Mouse (Mus musculus) left cerebral cortex, adult 8-10 months (tissue): ENCODE data around the gene Hps4. TPM values are rescaled to one million over a fixed set of nuclear protein-coding genes. Genes with fewer than 3 reads are reported as not detected.
"Not testable (repeated sequence)": the region's sequence is repeated elsewhere in the genome, so short reads cannot be mapped to it uniquely, and the experiment has no call there.

Source experiments
- DNase-seq, 2 experiments: peaks; one replicate each; pipeline ENCODE4 v3.0.0; 2022; ENCODE audit warnings: low spot score in 2 of 2
- total RNA-seq, 4 experiments: library from RNA; stranded (reverse); gene quantifications; 2 replicates each; pipeline ENCODE4 v1.2.4; 2022

The Hps4 gene
- total RNA-seq, 4 experiments from 2014 or later: 23.0 to 32.2 (median 27.6) TPM

DNA sequence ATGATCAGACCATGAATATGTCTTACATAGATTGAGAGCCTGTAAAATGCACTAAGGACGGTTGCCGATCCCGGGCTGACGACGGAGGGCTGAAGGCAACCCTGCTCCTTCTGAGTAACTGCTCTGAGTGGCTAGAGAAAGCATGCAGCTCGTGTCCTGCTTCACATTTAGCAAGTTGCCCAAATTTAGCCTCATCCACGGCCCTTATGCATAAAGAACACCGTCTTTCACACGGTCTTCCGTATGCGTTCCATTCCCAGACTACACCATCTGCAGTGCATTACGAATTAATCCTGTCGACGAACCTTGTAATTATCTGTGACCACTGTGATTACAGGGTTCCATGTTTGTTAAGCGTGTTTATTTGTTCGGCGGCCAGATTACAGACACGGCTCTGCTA is 53.2 kb downstream of the Hps4 start:
- no peak for DNase-seq

DNA sequence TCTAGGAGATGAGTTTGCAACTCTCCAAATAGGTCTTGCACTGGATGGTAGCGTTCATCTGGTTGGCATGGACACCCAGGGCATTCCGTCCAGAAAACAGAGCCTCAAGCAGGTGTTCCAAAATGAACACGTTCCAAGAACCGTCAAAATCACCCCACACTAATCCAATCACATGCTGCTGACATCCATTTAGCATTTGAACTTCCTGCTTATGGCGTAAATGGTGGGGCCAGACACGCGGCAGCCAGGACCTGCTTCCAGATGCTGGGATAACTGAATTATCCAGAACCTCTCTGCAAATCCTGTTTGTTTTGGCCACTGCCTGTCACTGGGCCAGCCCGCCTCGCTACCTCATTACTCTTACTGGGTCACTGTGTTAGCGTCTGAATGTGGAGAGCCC is 56.4 kb downstream of the Hps4 start:
- no peak for DNase-seq

DNA sequence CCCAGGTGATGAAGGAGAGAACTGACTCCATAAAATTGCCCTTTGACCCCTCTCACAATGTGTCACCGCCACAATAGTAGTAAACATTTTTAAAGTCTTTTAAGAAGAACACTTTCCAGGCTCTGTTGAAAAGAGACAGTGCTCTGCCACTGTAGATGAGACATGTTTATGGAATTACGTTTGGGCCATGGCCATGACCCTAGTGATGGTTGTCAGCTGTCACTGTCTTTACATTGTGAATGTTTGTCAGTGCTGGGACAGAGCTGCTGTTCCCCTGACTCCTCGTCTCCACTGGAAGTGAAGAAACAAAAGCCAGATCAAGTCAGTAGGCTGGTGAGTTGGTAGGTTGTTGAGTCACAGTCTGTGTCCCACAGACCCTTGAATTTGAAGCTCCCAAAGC is 59.6 kb downstream of the Hps4 start:
- no peak for DNase-seq

DNA sequence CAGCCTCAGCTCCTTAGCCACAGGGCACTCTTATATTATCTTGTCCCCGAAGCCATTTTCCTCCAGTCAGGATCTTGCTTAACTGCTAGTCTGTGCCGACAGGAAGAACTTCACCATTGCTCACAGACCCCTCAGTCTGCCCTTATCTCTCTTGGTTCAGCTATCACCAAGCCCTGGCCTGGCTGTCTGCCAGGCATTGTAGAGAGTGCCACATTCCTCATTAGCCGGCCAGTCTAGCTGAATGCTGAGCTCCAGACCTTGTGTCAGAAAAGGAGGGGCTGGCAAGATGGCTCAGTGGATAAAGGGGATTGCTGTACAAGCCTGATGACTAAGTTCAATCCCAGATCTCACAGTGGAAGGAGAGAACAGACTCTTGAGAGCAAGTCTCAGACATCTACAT is 63.1 kb downstream of the Hps4 start:
- DNase-seq: no peak

DNA sequence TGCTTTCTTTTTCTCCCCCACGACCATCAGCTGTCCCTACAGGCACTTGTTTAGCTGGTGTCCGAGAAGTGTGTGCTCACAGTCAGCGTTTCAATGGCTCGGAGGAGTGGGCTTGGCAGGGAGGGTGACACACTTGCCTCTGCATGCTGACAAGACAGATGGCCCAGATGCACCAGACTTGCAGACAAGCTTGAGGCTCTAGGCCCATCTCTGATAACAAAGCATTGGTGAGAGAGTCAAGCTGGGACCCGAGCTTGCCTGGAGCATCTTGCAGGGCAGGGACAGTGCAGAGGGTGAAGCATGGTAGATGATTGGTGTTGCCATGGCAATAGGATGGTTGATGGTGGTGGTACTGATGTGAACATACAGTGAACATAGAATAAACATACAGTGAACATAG is 66.4 kb downstream of the Hps4 start:
- DNase-seq: no peak

DNA sequence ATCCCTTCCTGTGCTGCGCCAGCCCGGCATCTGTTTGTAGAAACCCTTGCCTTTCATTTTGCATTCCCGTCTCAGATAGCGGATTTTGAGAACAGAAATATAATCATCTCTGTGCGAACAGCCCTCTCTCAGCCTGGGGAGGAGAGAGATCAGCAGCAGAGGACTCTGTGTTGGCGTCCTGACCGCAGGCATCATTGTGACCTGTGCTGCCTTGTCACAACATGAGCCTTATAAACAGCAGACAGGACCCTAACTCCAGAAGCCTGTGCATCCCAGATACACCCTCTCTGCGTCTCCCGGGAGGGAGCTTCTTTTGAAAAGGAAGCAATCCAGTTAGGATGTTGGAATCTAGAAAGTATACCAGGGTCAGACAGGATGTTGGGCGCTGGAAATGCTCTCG is 68.2 kb downstream of the Hps4 start:
- no peak for DNase-seq

DNA sequence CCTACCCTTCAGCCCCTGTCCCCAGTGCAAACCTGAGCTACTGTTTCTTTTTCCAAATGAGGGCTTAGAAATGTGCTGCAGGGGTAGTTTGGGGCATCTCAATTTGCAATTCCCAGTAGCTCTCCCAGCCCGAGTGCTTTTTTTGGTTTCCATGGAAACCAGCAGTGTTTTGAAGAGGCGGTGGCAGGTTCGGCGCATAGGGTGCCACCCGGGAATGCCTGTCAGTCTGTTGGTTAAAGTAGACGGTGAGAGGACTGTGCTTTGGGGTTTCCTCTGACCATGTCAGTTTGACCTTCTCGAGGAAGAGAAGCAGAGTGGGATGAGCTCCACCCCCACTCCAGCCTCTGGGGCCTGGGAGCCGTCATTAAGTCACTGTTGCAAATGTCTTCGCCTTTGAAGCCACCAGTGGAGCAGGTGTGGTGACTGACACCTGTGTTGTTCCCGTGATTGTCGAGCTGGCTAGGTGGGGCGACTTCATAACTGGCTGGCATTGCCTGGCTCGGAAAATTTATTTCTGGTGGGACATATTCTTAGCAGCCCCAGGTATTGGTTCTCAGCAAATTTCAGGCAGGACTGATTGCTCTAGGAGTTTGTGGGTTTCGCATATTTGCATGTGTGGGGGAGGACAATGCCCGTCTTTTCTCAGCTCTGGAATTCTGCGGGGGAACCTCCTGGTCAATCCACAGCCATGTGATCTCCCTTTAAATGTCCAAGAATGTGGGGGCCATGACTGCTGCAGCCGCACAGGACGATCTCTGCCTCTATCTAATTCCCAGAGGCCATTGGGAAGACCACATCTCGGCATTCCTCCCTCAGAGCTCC is 68.8 kb downstream of the Hps4 start:
- DNase-seq: peak in 1 of 2 experiments; percentile 68

DNA sequence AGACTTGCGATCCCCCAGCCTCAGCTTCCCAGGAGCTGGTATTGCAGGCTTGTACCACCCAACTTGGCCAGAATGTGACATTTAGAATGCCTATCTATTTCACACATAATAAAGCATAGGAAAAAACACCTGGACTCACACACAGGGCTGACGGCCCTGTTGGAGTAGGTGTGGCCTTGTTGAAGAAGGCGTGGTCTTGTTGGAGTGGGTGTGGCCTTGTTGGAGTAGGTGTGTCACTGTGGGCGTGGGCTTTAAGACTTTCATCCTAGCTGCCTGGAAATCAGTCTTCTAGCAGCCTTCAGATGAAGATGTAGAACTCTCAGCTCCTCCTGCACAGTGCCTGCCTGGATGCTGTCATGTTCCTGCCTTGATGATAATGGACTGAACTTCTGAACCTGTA is 69.9 kb downstream of the Hps4 start:
- DNase-seq: not testable (repeated sequence)

DNA sequence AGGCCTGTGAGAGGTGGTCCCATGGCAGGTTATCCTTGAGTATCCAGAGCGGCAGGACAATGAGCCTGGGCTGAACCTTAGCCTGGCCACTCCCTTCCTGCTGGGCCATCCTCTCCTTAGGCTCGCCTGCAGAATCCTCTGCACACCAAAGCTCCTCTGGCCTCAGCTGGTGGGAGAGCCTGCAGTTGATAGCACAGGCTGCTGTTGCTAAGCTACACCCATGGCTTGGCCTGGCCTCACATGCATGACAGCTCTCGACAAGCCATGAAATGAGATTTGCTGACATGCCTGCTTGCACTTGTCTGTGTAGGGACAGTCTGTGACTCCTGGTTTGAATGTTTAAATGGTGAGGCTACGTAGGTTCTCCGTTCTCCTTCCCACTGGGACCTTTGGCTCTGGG is 73.8 kb downstream of the Hps4 start:
- DNase-seq: no peak

DNA sequence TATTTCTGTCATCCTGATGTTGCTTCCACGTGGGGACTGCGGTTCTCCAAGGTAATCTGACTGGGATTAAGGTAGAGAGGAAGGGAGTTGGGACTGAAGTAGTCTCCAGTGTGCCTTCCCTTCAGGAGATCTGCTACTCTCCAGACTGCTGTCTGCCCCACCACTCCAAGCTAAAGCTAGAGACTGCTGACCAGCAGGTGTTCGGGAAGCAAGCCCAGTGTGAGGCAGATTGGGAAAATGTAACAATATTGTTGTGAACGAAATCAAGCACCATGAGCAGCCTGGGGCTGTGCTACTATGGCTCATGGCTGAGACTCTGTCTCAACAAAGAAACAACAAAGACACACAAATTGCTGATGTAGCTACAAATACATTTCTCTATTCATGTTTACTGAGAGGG is 75.1 kb downstream of the Hps4 start:
- no peak for DNase-seq

DNA sequence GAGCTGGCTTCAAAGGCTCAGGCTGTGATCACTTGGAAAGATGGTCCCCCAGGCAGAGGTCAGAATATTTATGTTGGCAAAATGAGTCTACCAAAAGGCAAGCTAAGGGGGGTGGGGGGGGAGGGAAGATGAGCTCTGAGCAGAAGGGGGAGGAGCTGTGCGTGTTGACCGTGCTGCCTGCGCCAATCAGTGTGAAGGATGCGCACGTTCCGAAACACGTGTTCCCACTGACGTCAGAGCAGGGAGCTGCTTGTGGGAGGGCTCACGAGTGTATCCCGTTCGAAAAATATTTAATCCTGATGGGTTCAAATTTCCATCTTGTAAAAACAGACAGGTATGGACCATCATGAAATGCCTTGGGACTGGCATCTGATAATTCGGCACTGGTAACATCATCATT is 76.7 kb downstream of the Hps4 start:
- DNase-seq: no peak

DNA sequence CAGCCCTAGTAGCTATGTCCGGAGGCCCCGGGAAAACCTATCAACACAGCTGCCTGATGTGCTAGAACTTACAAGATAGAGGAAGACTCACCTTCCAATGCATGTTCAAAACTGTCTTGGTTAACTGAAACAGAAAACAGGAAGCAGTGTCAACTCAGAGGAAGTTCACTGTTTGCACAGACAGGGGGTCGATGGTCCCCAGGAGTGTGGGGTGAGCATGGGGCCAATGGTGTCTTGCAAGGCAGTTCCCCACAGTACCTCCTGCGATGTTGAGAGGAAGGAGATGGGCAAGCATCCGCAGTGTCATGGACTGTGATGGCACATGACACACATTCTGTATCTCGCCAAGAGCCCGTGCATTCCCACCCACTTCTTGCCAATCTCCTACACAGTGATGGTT is 83.8 kb downstream of the Hps4 start:
- no peak for DNase-seq

DNA sequence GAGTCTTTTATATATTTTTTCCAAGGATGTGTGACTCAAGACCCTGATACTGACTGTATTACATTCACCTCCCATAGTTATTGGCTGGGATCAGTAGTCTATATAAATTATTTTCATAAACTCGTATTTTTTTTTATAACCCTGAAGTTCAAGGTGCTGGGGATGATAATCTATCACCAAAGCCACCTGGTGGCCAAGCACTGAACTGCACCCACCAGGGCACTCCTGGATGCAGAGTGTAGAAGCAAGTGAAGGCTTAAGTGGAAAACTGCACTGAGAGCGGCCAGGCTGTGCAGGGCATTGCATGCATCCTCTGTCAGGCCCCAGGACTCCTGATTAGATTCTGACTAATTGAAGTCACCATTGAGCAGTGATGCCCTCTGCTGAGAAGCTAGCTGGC is 84.4 kb downstream of the Hps4 start:
- DNase-seq: peak in 1 of 2 experiments; percentile 70

Other genes starting within 250 kb of the Hps4 start
- 1 to 10 TPM in 1 of 4 experiments, under 1 TPM in 3; 0.51 to 1.5 (median 0.82) TPM for gene Cryba4, start 90.6 kb upstream of the Hps4 start, total RNA-seq
- gene Crybb1, start 87.3 kb upstream of the Hps4 start, total RNA-seq: 1 to 10 TPM; 4.3 to 8.2 (median 5.4) TPM
- gene Tpst2, start 66.4 kb upstream of the Hps4 start, total RNA-seq: 10 to 100 TPM; 33.8 to 43.3 (median 38.6) TPM
- gene Tfip11, start 16.7 kb upstream of the Hps4 start, total RNA-seq: 10 to 100 TPM; 43.8 to 51.8 (median 47.0) TPM
- 10 to 100 TPM; 25.8 to 27.9 (median 26.8) TPM for gene Srrd, start within 50 bp of the Hps4 start, total RNA-seq
- under 1 TPM in 1 of 4 experiments, not detected in 3; 0.14 TPM for gene Gm6583, start 12.9 kb downstream of the Hps4 start, total RNA-seq
- gene Asphd2, start 51.8 kb downstream of the Hps4 start, total RNA-seq: 100 to 1,000 TPM; 168 to 189 (median 175) TPM
- gene Gm6588, start 106.3 kb downstream of the Hps4 start, total RNA-seq: not detected
- gene Sez6l, start 234.1 kb downstream of the Hps4 start, total RNA-seq: 100 to 1,000 TPM; 133 to 138 (median 136) TPM